10 mouse cellular contexts compared by ENCODE assay signal in genomic region chr8:91804403-91805253, GRCm38 (mm10). TPM values are rescaled to one million over a fixed set of nuclear protein-coding genes. Genes with fewer than 3 reads are reported as not detected.
DNase-seq lines count a peak whose midpoint lies in the region; ATAC-seq lines count a peak whose summit lies in the region.
"Had no signal": no experiment of that assay in that cellular context is flagged by ENCODE, and none has a peak within 500 bp of the region (broad histone marks: within the 10 kb centered on the region; RNA-seq: fewer than 3 reads in every experiment).

No protein-coding gene starts in this region.

- H3K4me1 ChIP-seq in intestine, embryonic 15.5 days (replicated peaks), result peaks cover 42% of the 10 kb centered on the region
- peaks cover 32% of the 10 kb centered on the region for H3K4me1 ChIP-seq in intestine, embryonic 16.5 days (ENCODE audit: control insufficient read depth, insufficient read depth, low read length)
- H3K4me1 ChIP-seq in forebrain, embryonic 13.5 days, result peaks cover 58% of the 10 kb centered on the region

- H3K36me3 ChIP-seq in intestine, embryonic 15.5 days, result no peaks in the 10 kb centered on the region
- H3K36me3 ChIP-seq in intestine, embryonic 16.5 days (ENCODE audit: control insufficient read depth, insufficient read depth, low read length), result no peaks in the 10 kb centered on the region
- H3K36me3 ChIP-seq in forebrain, embryonic 13.5 days (ENCODE audit: poor library complexity, severe bottlenecking), result no peaks in the 10 kb centered on the region
- H3K36me3 ChIP-seq: G1E had no signal

- no peak for ATAC-seq in intestine, embryonic 15.5 days
- ATAC-seq in intestine, embryonic 16.5 days, result no peak
- ATAC-seq in forebrain, embryonic 13.5 days, result no peak

- H3K9ac ChIP-seq in intestine, embryonic 15.5 days, result no peak overlapping the region
- no peak overlapping the region for H3K9ac ChIP-seq in intestine, embryonic 16.5 days (ENCODE audit: low read depth, low read length)
- H3K9ac ChIP-seq in forebrain, embryonic 13.5 days, result no peak overlapping the region
- H3K9ac ChIP-seq: liver, embryonic 14.5 days had no signal

- peak overlapping the region; percentile 50; the same call in 1 of the 2 replicates for H3K4me2 ChIP-seq in intestine, embryonic 15.5 days (replicated peaks)
- no peak overlapping the region for H3K4me2 ChIP-seq in intestine, embryonic 16.5 days (ENCODE audit: low read depth, low read length)
- peak overlapping the region; percentile 36 for H3K4me2 ChIP-seq in forebrain, embryonic 13.5 days

- WGBS in intestine, embryonic 15.5 days, result 3% methylated on average over 35 of the region's 36 CpGs
- 2% methylated on average over 36 of the region's 36 CpGs for WGBS in intestine, embryonic 16.5 days
- WGBS in forebrain, embryonic 13.5 days, result under 1% methylated on average over 36 of the region's 36 CpGs

- H3K4me3 ChIP-seq in intestine, embryonic 15.5 days (replicated peaks), result no peak overlapping the region
- no peak overlapping the region for H3K4me3 ChIP-seq in intestine, embryonic 16.5 days (ENCODE audit: low read length)
- H3K4me3 ChIP-seq in forebrain, embryonic 13.5 days, result peak overlapping the region; percentile 14

- H3K27me3 ChIP-seq in intestine, embryonic 15.5 days (replicated peaks), result peaks cover 95% of the 10 kb centered on the region
- peaks cover 89% of the 10 kb centered on the region for H3K27me3 ChIP-seq in intestine, embryonic 16.5 days (replicated peaks; ENCODE audit: control insufficient read depth, insufficient read depth, low read length)
- H3K27me3 ChIP-seq in forebrain, embryonic 13.5 days, result peaks cover 97% of the 10 kb centered on the region

- H3K27ac ChIP-seq in intestine, embryonic 15.5 days, result no peak overlapping the region
- no peak overlapping the region for H3K27ac ChIP-seq in intestine, embryonic 16.5 days (ENCODE audit: low read length)
- no peak overlapping the region for H3K27ac ChIP-seq in forebrain, embryonic 13.5 days
- H3K27ac ChIP-seq: liver, embryonic 14.5 days had no signal

- H3K9me3 ChIP-seq in intestine, embryonic 15.5 days, result no peaks in the 10 kb centered on the region
- H3K9me3 ChIP-seq in intestine, embryonic 16.5 days (ENCODE audit: control insufficient read depth, low read length), result no peaks in the 10 kb centered on the region
- H3K9me3 ChIP-seq in forebrain, embryonic 13.5 days (replicated peaks), result no peaks in the 10 kb centered on the region

- DNase-seq in kidney, postnatal 4 days, result peak; percentile 71 to 82
- DNase-seq in retina, embryonic 14.5 days (ENCODE audit: low spot score), result peak; percentile 60
- DNase-seq in frontal cortex, postnatal 25 days (ENCODE audit: low spot score in 2 of 2), result no peak
- DNase-seq in right cerebral cortex, postnatal 14 days, result no peak
- DNase-seq in thymus, postnatal 14 days, result no peak

RNA-seq across cellular contexts. Expression of gene Irx3, which starts 2.8 kb away (rescaled TPM):
- polyA plus RNA-seq in intestine, embryonic 15.5 days (2015; fragmentation: Nextera tagmentation; extraction: Ambion mirVana), result 0.58 and 0.63 TPM in 2 replicates
- 0.28 and 0.49 TPM in 2 replicates for polyA plus RNA-seq in intestine, embryonic 16.5 days (2015; fragmentation: Nextera tagmentation; extraction: Ambion mirVana)
- polyA plus RNA-seq in forebrain, embryonic 13.5 days (2015; fragmentation: Nextera tagmentation; extraction: Ambion mirVana), result 2.7 and 3.8 TPM in 2 replicates
- polyA plus RNA-seq: G1E had no signal

Comparison
In these comparisons a context has a peak if more than half of its experiments do, and no peak if none do; other contexts are left out.
1. DNase-seq: peak in kidney, postnatal 4 days (2 of 2) and retina, embryonic 14.5 days (single experiment); none in frontal cortex, postnatal 25 days (0 of 2), right cerebral cortex, postnatal 14 days (single experiment) and thymus, postnatal 14 days (single experiment).